Comparison of ENCODE assay signal across 9 mouse cellular contexts in genomic region chr17:63366045-63366444, GRCm38 (mm10).
A peak's percentile ranks its signal among the peaks of the same experiment; 100 is the strongest.
DNase-seq lines count a peak whose midpoint lies in the region; ATAC-seq lines count a peak whose summit lies in the region.
"Had no signal": no experiment of that assay in that cellular context is flagged by ENCODE, and none has a peak within 500 bp of the region (broad histone marks: within the 10 kb centered on the region; RNA-seq: fewer than 3 reads in every experiment).

No protein-coding gene starts in this region.

- peak; percentile 8 to 55 for DNase-seq in left cerebral cortex, postnatal 25 days (ENCODE audit: low spot score in 2 of 2)
- no peak for DNase-seq in left cerebral cortex, postnatal 10 days (ENCODE audit: extremely low spot score in 1 of 2, low spot score in 2 of 2)
- peak; percentile 32 for DNase-seq in embryonic facial prominence, embryonic 11.5 days (ENCODE audit: low spot score)
- no peak for DNase-seq in spleen, postnatal 14 days (ENCODE audit: low spot score in 2 of 2)
- no peak for DNase-seq in adrenal gland, postnatal 25 days
- DNase-seq: heart, postnatal 4 days; lung, postnatal 14 days had no signal

- H3K36me3 ChIP-seq in embryonic facial prominence, embryonic 11.5 days (replicated peaks; ENCODE audit: control insufficient read depth, insufficient read depth, low read depth, low read length), result no peaks in the 10 kb centered on the region
- no peaks in the 10 kb centered on the region for H3K36me3 ChIP-seq in forebrain, embryonic 16.5 days (ENCODE audit: control insufficient read depth, insufficient read depth)
- no peaks in the 10 kb centered on the region for H3K36me3 ChIP-seq in stomach, embryonic 14.5 days (ENCODE audit: control insufficient read depth, insufficient read depth, low read length)

- H3K27ac ChIP-seq in embryonic facial prominence, embryonic 11.5 days (replicated peaks; ENCODE audit: low read depth, low read length), result no peak overlapping the region
- no peak overlapping the region for H3K27ac ChIP-seq in forebrain, embryonic 16.5 days (ENCODE audit: low read length)
- H3K27ac ChIP-seq in stomach, embryonic 14.5 days (ENCODE audit: low read length), result 0 out of 2 replicates have a peak overlapping the region, but pooled peaks have one; percentile 15

- no peak overlapping the region for H3K9ac ChIP-seq in embryonic facial prominence, embryonic 11.5 days (replicated peaks; ENCODE audit: low read length)
- no peak overlapping the region for H3K9ac ChIP-seq in forebrain, embryonic 16.5 days (replicated peaks; ENCODE audit: low read depth, low read length)
- no peak overlapping the region for H3K9ac ChIP-seq in stomach, embryonic 14.5 days (replicated peaks; ENCODE audit: low read depth, low read length)

- no peaks in the 10 kb centered on the region for H3K27me3 ChIP-seq in embryonic facial prominence, embryonic 11.5 days (ENCODE audit: control insufficient read depth, insufficient read depth, low read length)
- no peaks in the 10 kb centered on the region for H3K27me3 ChIP-seq in forebrain, embryonic 16.5 days (replicated peaks; ENCODE audit: control insufficient read depth, insufficient read depth, low read length)
- H3K27me3 ChIP-seq in stomach, embryonic 14.5 days (ENCODE audit: control insufficient read depth, insufficient read depth, low read length), result no peaks in the 10 kb centered on the region

- H3K4me2 ChIP-seq in embryonic facial prominence, embryonic 11.5 days (ENCODE audit: low read depth, low read length), result no peak overlapping the region
- H3K4me2 ChIP-seq in forebrain, embryonic 16.5 days (ENCODE audit: low read length), result 0 out of 2 replicates have a peak overlapping the region, but pooled peaks have one; percentile 2
- 0 out of 2 replicates have a peak overlapping the region, but pooled peaks have one; percentile 2 for H3K4me2 ChIP-seq in stomach, embryonic 14.5 days (replicated peaks; ENCODE audit: low read depth, low read length)

- intact Hi-C loops in left cerebral cortex, postnatal 25 days (cut with DNase I), result no loop called here
- intact Hi-C loops in left cerebral cortex, postnatal 10 days (cut with DNase I), result no loop called here

- no peaks in the 10 kb centered on the region for H3K9me3 ChIP-seq in embryonic facial prominence, embryonic 11.5 days (replicated peaks; ENCODE audit: control insufficient read depth, low read length)
- H3K9me3 ChIP-seq in forebrain, embryonic 16.5 days (ENCODE audit: control insufficient read depth, low read length), result no peaks in the 10 kb centered on the region
- H3K9me3 ChIP-seq in stomach, embryonic 14.5 days (ENCODE audit: control insufficient read depth, low read depth, low read length), result no peaks in the 10 kb centered on the region

- 53% methylated on average over 11 of the region's 11 CpGs for WGBS in embryonic facial prominence, embryonic 11.5 days
- WGBS in forebrain, embryonic 16.5 days, result 9% methylated on average over 11 of the region's 11 CpGs
- WGBS in stomach, embryonic 14.5 days, result 40% methylated on average over 11 of the region's 11 CpGs

- H3K4me1 ChIP-seq in embryonic facial prominence, embryonic 11.5 days (ENCODE audit: control insufficient read depth, insufficient read depth, low read length), result no peaks in the 10 kb centered on the region
- peaks cover 8% of the 10 kb centered on the region for H3K4me1 ChIP-seq in forebrain, embryonic 16.5 days (replicated peaks; ENCODE audit: control insufficient read depth, insufficient read depth, low read length)
- no peaks in the 10 kb centered on the region for H3K4me1 ChIP-seq in stomach, embryonic 14.5 days (ENCODE audit: control insufficient read depth, insufficient read depth, low read length)

- no peak overlapping the region for H3K4me3 ChIP-seq in embryonic facial prominence, embryonic 11.5 days (ENCODE audit: low read depth, low read length)
- no peak overlapping the region for H3K4me3 ChIP-seq in forebrain, embryonic 16.5 days (replicated peaks; ENCODE audit: low read length)
- no peak overlapping the region for H3K4me3 ChIP-seq in stomach, embryonic 14.5 days (ENCODE audit: low read depth, low read length)

- 0 out of 2 replicates have a peak, but pooled peaks have one; percentile 23 for ATAC-seq in embryonic facial prominence, embryonic 11.5 days (replicated peaks; ENCODE audit: insufficient number of reproducible peaks, low FRiP score, low TSS enrichment, low read depth)
- ATAC-seq in forebrain, embryonic 16.5 days, result peak; percentile 38; the same call in 1 of the 2 replicates
- no peak for ATAC-seq in stomach, embryonic 14.5 days (ENCODE audit: insufficient number of reproducible peaks, insufficient read depth, low FRiP score, low read depth)

Comparison
In these comparisons a context has a peak if more than half of its experiments do, and no peak if none do; other contexts are left out.
1. DNase-seq: peak in left cerebral cortex, postnatal 25 days (2 of 2) and embryonic facial prominence, embryonic 11.5 days (single experiment); none in left cerebral cortex, postnatal 10 days (0 of 2), spleen, postnatal 14 days (0 of 2) and adrenal gland, postnatal 25 days (single experiment).